Mouse (Mus musculus) urinary bladder, postnatal 10 days (tissue): Measurements from ENCODE around the gene Crebbp.
"Not testable (repeated sequence)": the region's sequence is repeated elsewhere in the genome, so short reads cannot be mapped to it uniquely, and the experiment has no call there.

Experiments
- DNase-seq: peaks from one replicate; pipeline ENCODE4 v3.0.0; 2022; ENCODE audit warnings: low spot score

Crebbp gene

GRCm38 (mm10) chr16:4213799-4214551 lies at the start of gene Crebbp:
TSS of gene Crebbp (minus strand) at chr16:4213997.
- peak; percentile 68 for DNase-seq

GRCm38 (mm10) chr16:4263486-4263885 lies 49.7 kb upstream of the Crebbp start:
- no peak for DNase-seq

DNA sequence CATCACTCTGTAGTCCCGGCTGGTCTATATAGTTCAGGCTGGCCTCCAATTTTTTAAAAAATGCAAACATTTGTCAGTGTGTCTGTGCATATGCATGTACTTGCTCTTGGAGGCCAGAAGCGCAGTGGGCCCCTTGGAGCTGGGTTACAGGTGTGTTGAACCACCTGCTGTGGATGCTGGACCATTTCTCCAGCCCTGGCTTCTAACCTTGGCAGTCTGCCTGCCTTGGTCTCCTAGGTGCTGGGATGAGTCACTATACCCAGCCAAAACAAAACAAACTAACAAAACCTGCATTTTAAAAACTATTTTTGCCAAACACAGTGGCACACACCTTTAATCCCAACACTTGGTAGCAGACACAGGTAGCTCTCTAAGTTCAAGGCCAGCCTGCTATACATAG lies 43.7 kb upstream of the Crebbp start:
- DNase-seq: no peak

DNA sequence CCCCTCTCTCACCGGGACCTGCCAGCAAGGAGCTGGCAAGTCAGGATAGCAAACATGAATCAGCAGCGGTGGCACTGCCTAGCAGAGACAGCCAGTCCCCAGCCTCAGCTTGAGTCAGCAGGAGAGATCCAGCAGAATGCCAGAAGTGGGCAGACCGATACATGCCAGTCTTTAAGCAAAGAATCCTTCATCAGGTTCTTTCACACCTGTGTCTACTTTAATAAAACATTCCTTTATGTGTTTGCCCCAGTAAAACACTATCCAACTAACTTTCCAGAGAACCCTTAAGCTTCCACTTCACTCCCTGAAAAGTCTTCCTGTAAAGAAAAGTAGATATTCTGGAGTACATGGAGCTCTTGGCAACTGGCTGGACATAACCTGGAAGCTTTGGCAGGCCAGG lies 35.0 kb upstream of the Crebbp start:
- DNase-seq: no peak

DNA sequence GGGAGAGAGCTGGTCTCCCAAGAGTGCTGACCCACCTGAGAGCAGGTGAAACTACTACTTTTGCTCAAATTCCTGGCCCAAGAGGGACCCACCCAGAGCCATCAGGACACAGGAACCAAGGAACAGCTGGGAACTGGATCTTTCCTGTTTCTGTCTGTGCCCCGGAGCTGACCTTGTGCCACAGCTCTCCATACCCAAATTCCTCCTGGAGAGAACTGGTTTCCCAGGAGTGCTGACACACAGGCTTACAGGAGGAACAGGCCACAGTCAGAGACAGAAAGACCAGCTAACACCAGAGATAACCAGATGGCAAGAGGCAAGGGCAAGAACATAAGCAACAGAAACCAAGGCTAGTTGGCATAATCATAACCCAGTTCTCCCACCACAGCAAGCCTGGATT lies 31.4 kb upstream of the Crebbp start:
- not testable (repeated sequence) for DNase-seq

GRCm38 (mm10) chr16:4236131-4236530 lies 22.3 kb upstream of the Crebbp start:
- no peak for DNase-seq

DNA sequence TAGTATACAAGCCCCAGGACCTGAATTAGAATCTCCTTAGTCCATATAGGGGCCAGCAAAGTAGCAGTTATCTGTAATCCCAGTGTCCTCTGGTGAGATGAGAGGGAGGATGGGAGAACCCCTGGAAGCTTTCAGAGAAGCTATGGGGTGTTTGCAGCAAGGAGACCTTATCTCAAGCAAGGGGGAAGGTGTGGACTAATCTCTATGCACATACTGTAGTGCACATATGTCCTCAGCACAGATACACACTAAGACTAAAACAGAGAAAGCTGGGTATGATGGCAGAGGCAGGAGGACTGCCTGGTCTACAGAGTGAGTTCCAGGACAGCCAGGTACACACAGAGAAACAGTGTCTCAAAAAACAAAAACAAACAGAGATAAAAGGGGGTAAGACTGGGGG lies 21.8 kb upstream of the Crebbp start:
- no peak for DNase-seq

GRCm38 (mm10) chr16:4225841-4226240 lies 12.0 kb upstream of the Crebbp start:
- no peak for DNase-seq

GRCm38 (mm10) chr16:4214631-4215240 lies 939 bp upstream of the Crebbp start:
- no peak for DNase-seq

GRCm38 (mm10) chr16:4212963-4213798 lies 616 bp downstream of the Crebbp start:
- DNase-seq: peak; percentile 19

DNA sequence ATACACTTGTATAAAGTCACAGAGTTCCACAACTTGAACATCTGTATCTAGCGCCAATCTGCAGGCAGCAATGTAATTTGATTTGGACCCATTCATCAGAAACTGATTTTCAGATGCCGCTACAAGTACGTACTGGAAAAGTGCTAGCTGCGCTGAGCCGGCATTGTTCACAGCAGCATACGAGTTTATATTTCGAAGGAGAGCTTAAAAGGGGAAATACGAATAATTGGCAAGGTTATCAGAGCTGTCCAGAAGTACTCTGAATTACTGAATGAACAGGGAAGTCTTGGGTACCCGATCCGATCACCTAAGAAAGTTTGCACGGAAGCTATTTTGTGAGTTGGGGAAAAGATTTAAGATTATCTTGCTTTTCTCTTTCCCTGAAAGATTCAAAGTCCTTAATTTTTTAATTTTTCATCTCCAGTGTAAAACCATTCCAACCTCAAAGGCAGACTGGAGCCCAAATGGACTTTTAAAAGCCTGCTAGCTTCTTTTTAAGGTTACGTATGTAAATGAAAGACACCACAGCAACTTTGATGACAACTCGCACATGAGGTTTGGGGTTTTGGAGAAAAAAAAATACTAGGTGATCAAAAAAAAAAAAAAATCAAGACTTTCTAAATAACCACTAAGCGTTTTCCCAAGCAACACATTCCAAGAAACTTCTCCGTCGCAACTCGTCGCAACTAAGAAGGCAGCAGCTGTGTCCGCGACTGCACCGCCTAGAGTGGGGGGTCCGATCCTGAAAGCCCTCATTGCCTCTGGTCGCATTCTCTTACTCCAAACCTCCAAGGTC lies 1.4 kb downstream of the Crebbp start:
- DNase-seq: no peak

DNA sequence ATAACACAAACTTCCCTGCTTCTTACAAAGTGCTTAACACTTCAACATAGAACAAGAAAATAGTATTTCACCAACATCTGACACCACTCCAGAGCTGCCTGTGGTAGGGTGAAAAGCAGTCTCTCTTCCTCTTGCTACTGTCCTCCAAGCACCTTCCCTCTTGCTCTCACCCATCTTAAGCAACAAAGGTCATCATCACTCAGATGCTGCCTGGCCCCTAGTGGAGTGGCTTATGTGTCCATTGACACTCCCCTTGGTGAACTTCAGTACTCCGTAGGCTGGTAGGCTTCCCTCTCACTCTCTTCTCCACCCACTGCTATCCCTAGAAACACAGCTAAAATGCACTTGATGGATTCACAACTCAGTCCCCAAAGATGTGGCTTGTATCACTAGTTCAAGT lies 3.5 kb downstream of the Crebbp start:
- DNase-seq: no peak

DNA sequence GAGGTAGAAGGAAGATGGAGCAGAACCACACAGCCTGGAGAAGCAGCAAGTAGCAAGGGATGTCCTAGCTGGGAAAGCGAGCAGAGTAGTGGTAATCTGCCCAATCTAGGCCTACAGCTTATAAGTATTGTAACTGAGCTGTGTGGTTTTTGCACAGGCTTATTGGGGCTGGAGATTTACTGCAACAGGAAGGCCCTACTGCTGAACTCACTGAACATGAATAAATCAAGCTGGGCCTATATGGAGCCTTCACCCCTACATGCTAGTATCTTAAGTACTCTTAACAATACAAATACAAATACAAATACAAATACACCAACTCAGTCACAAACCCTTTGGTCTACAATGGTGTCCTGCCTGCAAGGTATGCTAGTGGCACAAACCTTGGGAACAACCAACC lies 10.2 kb downstream of the Crebbp start:
- DNase-seq: no peak

DNA sequence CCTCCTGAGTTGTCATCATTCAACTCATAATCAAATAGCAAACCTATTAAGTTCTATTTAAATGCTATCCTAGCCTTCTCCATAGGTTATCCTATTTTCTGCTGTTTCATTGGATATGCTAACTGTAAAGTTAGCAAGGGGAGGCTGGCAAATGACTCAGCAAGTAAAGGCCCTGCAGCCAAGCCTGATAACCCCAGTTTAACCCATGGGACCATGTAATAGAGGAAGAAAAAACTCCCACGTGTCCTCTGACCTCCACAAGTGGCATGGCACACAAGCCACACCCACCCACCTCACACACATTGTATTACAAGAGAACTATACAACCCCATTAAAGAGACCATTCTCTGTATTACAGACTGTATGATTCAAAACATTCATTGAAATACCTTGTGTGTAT lies 13.8 kb downstream of the Crebbp start:
- no peak for DNase-seq

DNA sequence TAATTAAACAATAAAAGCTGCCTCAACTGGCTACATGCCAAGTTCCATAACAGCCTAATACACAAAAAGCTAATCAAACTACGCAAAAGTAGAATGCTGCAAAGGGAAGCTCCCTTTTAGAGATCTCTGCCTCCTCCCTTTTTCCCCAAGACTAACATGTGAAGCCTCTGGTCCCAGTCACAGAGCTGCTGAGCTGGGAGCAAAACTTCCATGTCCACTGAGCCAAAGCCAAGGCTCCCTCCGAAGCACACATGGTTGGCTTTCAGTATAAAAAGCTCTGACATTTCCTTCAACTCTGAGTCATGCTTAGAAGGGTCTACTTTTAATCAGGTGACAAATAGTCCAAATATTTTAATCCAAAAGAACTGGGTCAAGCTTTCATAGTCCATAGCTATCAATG lies 14.2 kb downstream of the Crebbp start:
- DNase-seq: no peak

DNA sequence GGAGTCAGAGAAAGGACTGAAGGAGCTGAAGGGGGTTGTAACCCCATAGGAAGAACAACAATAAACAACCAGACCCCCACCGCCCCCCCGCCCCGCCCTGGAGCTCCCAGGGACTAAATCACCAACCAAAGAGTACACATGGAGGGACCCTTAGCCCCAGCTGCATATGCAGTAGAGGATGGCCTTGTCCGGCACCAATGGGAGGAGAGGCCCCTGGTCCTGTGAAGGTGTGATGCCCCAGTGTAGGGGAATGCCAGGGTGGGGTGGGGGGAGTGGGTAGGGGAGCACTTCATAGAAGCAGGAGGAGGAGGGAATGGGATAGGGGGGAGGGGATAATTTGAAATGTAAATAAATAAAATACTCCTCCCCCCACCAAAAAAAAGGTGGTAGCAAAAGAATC lies 15.8 kb downstream of the Crebbp start:
- no peak for DNase-seq

GRCm38 (mm10) chr16:4190166-4190565 lies 23.6 kb downstream of the Crebbp start:
- no peak for DNase-seq

- DNase-seq: no peak
Observed at GRCm38 (mm10) chr16:4175134-4175533, 38.7 kb downstream of the Crebbp start.

GRCm38 (mm10) chr16:4169530-4169929 lies 44.3 kb downstream of the Crebbp start:
- DNase-seq: no peak

- DNase-seq: no peak
Observed at GRCm38 (mm10) chr16:4168476-4168875, 45.3 kb downstream of the Crebbp start.

- DNase-seq: no peak
Observed at GRCm38 (mm10) chr16:4160898-4161247, 52.9 kb downstream of the Crebbp start.

DNA sequence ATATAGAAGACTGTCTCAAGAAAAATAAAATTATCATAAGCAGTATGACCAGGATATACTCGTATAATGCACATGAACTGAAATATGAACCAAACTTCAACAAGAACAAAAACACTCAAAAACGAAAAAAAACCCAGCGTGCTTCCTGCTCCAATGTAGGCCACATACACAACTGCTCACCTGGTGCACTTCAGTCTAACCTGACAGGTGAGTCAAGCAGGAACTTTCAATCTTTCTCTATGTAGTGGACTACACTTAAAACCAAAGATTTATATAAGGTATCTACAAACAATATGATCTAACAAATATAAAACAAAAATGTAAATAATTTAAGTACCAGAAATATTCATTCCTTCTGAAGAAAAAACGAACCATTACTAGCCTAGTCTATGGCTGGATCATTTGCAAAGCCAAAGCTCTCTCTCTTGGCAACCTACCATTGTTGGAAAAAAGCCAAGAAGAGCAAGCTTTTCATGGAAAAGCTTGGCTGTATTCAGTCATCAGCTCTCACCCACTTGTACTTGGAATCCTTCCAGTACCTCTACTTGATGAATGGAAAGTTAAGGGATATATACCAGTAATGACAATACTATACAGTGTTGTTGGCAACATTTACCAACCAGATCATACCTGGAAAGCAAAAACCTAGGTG lies 53.4 kb downstream of the Crebbp start:
- DNase-seq: no peak
